Comparison of ENCODE assay signal across 16 mouse cellular contexts in genomic region chr10:34856494-34857146, GRCm38 (mm10).
"Had no signal": no experiment of that assay in that cellular context is flagged by ENCODE, and none has a peak within 500 bp of the region (broad histone marks: within the 10 kb centered on the region; RNA-seq: fewer than 3 reads in every experiment).

No protein-coding gene starts in this region.

- H3K27ac ChIP-seq: left cerebral cortex, adult 2 months; liver, embryonic 13.5 days; macrophage; neural tube, embryonic 13.5 days had no signal

- H3K4me3 ChIP-seq: left cerebral cortex, adult 2 months; liver, embryonic 13.5 days; myocyte; neural tube, embryonic 13.5 days had no signal

- ATAC-seq: intestine, postnatal 0 days had no signal

- H3K4me1 ChIP-seq: liver, embryonic 13.5 days; neural tube, embryonic 13.5 days had no signal

- H3K36me3 ChIP-seq: liver, embryonic 13.5 days; neural tube, embryonic 13.5 days had no signal

- H3K4me2 ChIP-seq: liver, embryonic 13.5 days; neural tube, embryonic 13.5 days had no signal

- H3K9me3 ChIP-seq: liver, embryonic 13.5 days; neural tube, embryonic 13.5 days had no signal

- DNase-seq: kidney, adult 2 months; kidney, postnatal 10 days; kidney, postnatal 36 days; layer of hippocampus, postnatal 36 days; liver, embryonic 13.5 days; lung, adult 2 months; lung, postnatal 14 days; right cerebral cortex, adult 18-20 months; right cerebral cortex, postnatal 14 days; right cerebral cortex, postnatal 4 days; thymus, postnatal 25 days had no signal

- H3K9ac ChIP-seq: liver, embryonic 13.5 days; neural tube, embryonic 13.5 days had no signal

- H3K27me3 ChIP-seq: liver, embryonic 13.5 days; neural tube, embryonic 13.5 days had no signal
